Mouse (Mus musculus) olfactory bulb, adult 2 months (tissue): ENCODE results near the gene Prune2.

Experiments
- CTCF ChIP-seq: fragments of 200-500 bp; IDR thresholded peaks from 2 replicates; pipeline ENCODE4 v1.5.1; 2012; ENCODE audit warnings: low read depth, mild to moderate bottlenecking, low read length, moderate library complexity; ENCODE audit not compliant: insufficient read depth
- POLR2A ChIP-seq: fragments of 200-500 bp; IDR thresholded peaks from 2 replicates; pipeline ENCODE4 v1.6.1; 2012; ENCODE audit warnings: mild to moderate bottlenecking, low read depth, low read length, moderate library complexity; ENCODE audit not compliant: insufficient read depth

GRCm38 (mm10) chr19:17137656-17138055, 181.7 kb downstream of the Prune2 start:
- no peak for TF ChIP-seq CTCF
- TF ChIP-seq POLR2A = no peak
